15 mouse cellular contexts compared by ENCODE assay signal in the genomic region with DNA sequence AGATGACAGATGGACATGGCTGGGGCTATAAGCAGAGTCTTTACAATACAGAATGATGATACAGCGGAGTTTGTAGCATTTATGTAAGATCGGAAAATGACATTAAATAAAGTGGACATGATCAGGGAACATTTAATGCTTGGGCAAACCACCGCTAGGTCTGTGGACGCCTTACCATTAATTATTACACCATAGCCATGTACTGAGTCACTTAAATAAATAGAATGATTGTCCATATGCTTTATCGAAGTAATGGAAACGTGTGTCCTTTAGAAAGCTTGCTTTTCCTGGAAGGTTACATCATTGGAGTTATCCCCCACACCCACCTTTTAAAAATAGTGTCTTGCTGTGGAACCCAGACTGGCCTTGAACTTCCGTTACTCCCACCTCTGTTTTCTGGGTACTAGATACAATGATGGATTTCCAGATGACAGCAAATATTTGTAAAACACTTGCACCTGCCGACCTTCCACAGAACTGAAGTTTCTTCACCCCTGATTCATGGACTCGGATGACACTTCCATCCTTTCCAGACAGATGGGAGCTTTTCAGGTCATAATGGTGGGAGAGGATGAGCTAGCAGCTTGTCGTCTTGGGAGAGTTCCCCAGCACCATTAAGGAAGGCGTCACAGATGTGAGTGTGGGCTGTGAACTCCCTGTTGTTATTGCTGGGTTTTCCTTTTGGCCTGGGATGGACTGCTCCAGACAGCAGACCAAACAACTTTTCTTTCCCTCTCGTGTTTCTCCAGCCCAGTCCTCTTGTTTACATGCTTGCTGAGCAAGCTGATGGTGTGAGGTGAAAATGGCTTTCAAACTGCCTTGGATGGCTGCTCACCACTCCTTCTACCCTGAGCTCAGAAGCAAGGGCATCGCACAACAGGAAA.
"Had no signal": no experiment of that assay in that cellular context is flagged by ENCODE, and none has a peak within 500 bp of the region (broad histone marks: within the 10 kb centered on the region; RNA-seq: fewer than 3 reads in every experiment).

No protein-coding gene starts in this region.

- DNase-seq: kidney, postnatal 36 days; layer of hippocampus, adult 9-11 months; layer of hippocampus, postnatal 36 days; retina, postnatal 1 day; thymus, adult 2 months; thymus, postnatal 25 days had no signal

- H3K9ac ChIP-seq: hindbrain, embryonic 12.5 days; limb, embryonic 12.5 days; liver, embryonic 12.5 days; midbrain, embryonic 15.5 days; neural tube, embryonic 13.5 days had no signal

- H3K27me3 ChIP-seq: hindbrain, embryonic 12.5 days; liver, embryonic 12.5 days; midbrain, embryonic 15.5 days; neural tube, embryonic 13.5 days had no signal

- H3K9me3 ChIP-seq: hindbrain, embryonic 12.5 days; limb, embryonic 12.5 days; liver, embryonic 12.5 days; midbrain, embryonic 15.5 days; neural tube, embryonic 13.5 days had no signal

- H3K36me3 ChIP-seq: hindbrain, embryonic 12.5 days; limb, embryonic 12.5 days; liver, embryonic 12.5 days; midbrain, embryonic 10.5 days; midbrain, embryonic 15.5 days; neural tube, embryonic 13.5 days had no signal

- H3K4me2 ChIP-seq: hindbrain, embryonic 12.5 days; limb, embryonic 12.5 days; liver, embryonic 12.5 days; midbrain, embryonic 15.5 days; neural tube, embryonic 13.5 days had no signal

- H3K4me1 ChIP-seq: hindbrain, embryonic 12.5 days; limb, embryonic 12.5 days; liver, embryonic 12.5 days; midbrain, embryonic 15.5 days; neural tube, embryonic 13.5 days had no signal

- H3K27ac ChIP-seq: hindbrain, embryonic 12.5 days; limb, embryonic 12.5 days; liver, embryonic 12.5 days; midbrain, embryonic 10.5 days; midbrain, embryonic 15.5 days; neural tube, embryonic 13.5 days had no signal

- ATAC-seq: hindbrain, embryonic 16.5 days; inflammation-experienced regulatory T-cells, adult 6 months; intestine, postnatal 0 days; liver, embryonic 12.5 days; midbrain, embryonic 15.5 days had no signal

- H3K4me3 ChIP-seq: hindbrain, embryonic 12.5 days; limb, embryonic 12.5 days; liver, embryonic 12.5 days; midbrain, embryonic 10.5 days; midbrain, embryonic 15.5 days; neural tube, embryonic 13.5 days had no signal
